Mouse (Mus musculus) heart, embryonic 12.5 days (tissue): ENCODE measurements around the gene Jak3. TPM values are rescaled to one million over a fixed set of nuclear protein-coding genes. Genes with fewer than 3 reads are reported as not detected.

Experiments
- ATAC-seq: fragments of 200-750 bp; cut with Nextera tagmentation; 2 replicates; pipeline ENCODE4 v1.8.0; 2017; ENCODE audit warnings: moderate TSS enrichment, moderate library complexity; ENCODE audit not compliant: insufficient number of reproducible peaks, low FRiP score
- H3K27ac ChIP-seq: fragments of 300-500 bp; sonication (generic); 2 replicates; pipeline ENCODE4 v1.5.1; 2016; ENCODE audit warnings: mild to moderate bottlenecking, moderate library complexity; ENCODE audit not compliant: poor library complexity, severe bottlenecking
- H3K27me3 ChIP-seq: fragments of 300-500 bp; sonication (generic); replicated peaks from 2 replicates; pipeline ENCODE4 v1.6.1; 2016; ENCODE audit warnings: mild to moderate bottlenecking, moderate library complexity
- H3K36me3 ChIP-seq: fragments of 300-500 bp; sonication (generic); 2 replicates; pipeline ENCODE4 v1.6.1; 2016; ENCODE audit warnings: mild to moderate bottlenecking, moderate library complexity
- H3K4me1 ChIP-seq: fragments of 300-500 bp; sonication (generic); replicated peaks from 2 replicates; pipeline ENCODE4 v1.6.1; 2016; ENCODE audit warnings: mild to moderate bottlenecking
- H3K4me2 ChIP-seq: fragments of 300-500 bp; sonication (generic); 2 replicates; pipeline ENCODE4 v1.6.1; 2016; ENCODE audit warnings: mild to moderate bottlenecking, moderate library complexity
- H3K4me3 ChIP-seq: fragments of 300-500 bp; sonication (generic); 2 replicates; pipeline ENCODE4 v1.5.1; 2016; ENCODE audit warnings: mild to moderate bottlenecking
- H3K9ac ChIP-seq: fragments of 300-500 bp; sonication (generic); 2 replicates; pipeline ENCODE4 v1.6.1; 2016; ENCODE audit warnings: mild to moderate bottlenecking, moderate library complexity
- H3K9me3 ChIP-seq: fragments of 300-500 bp; sonication (generic); replicated peaks from 2 replicates; pipeline ENCODE4 v1.6.1; 2016; ENCODE audit warnings: mild to moderate bottlenecking, moderate library complexity
- WGBS: fragments of 180-500 bp; shearing (Covaris S2); methylation state at CpG from one replicate; pipeline ENCODE4 v1.1.7; 2016; 5-methylcytosine and 5-hydroxymethylcytosine counted together
- polyA plus RNA-seq: library from polyadenylated mRNA; unstranded; fragments of >200 nt; fragmentation: Nextera tagmentation; extraction: Ambion mirVana; gene quantifications from 2 replicates; pipeline ENCODE4 v1.2.1, GENCODE M21; 2016

The Jak3 gene
- polyA plus RNA-seq, 1 experiment from 2014 or later, result 10.6 TPM

DNA sequence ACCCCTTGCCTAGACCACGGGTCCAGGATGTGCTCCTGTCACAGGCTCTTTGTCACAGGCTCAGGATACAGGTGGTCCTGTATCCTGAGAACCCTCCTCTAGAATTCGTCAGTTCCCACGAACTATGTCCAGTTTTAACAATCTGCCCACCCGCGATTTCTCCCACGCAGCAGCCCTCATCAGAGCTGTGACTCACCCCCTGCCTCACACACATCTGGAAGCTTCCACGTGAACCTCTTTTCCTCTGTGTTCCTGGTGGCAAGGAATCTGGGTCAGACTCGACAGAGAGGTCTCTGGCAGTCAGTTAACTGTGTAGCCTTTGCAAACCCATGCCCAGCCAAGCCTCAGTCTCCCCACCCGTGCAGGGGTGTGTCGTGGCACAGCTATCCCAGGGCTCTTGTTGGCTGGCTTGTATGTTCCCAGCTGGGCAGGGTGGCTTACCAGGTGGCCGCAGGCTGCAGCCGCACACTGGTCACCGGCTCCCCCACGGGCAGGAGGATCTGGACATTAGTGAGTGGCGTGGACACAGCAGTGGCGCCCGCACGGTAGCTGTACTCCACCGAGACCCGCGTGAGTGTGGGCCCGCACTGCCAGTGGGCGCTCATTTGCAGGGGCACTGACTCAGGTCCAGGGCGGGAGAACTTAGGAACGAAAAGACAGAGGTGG is 33.2 kb downstream of the Jak3 start:
- ATAC-seq, result peak; percentile 1; the same call in 1 of the 2 replicates
- no peak overlapping the region for H3K9ac ChIP-seq
- peaks cover 88% of the 10 kb centered on the region for H3K27me3 ChIP-seq

DNA sequence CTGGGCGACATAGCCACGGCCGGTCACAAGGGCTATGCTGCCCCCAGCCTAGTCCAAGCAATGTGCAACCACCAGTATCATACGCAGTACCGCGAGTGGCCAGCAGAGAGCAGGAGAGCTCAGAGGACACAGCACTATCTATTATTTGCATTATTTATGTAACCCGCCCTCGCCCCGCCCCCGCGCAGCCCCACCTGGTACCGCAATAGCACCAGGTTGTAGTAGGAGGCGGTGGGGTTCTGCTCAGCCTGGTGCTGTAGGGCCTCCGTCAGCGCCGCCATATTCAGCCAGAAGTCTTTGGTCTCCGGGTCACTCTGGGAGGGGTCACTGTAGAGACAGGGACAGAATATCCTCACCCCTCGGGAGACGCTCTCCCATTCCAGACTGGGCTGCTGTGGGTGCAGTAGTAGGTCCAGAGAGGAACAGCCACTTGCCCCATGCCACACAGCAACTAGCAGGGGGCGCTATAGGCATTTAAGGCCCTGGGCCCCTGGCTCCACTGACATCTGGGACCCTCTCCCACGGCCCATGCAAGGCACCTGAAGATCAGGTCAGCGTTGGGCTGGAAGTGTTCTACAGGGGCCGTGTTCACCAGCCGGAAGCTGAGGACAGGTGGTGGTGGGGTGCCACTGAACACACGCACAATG is 33.8 kb downstream of the Jak3 start:
- Histone ChIP-seq H3K4me2 (peak overlapping the region; percentile 51), H3K9me3 (no peaks in the 10 kb centered on the region), H3K4me1 (peaks cover 5% of the 10 kb centered on the region; the same call in 1 of the 2 replicates), H3K4me3 (peak overlapping the region; percentile 4; the same call in 1 of the 2 replicates), H3K27ac (no peak overlapping the region), H3K36me3 (no peaks in the 10 kb centered on the region), H3K27me3 (peaks cover 87% of the 10 kb centered on the region), H3K9ac (no peak overlapping the region)
- 19% methylated on average over 25 of the region's 25 CpGs for WGBS
- ATAC-seq, result peak; percentile 35

More for the DNA sequence above, 33.2 kb downstream of the Jak3 start:
- H3K27ac ChIP-seq, result no peak overlapping the region
- peak overlapping the region; percentile 4; the same call in 1 of the 2 replicates for H3K4me3 ChIP-seq
- no peaks in the 10 kb centered on the region for H3K36me3 ChIP-seq
- peaks cover 5% of the 10 kb centered on the region; the same call in 1 of the 2 replicates for H3K4me1 ChIP-seq
- WGBS, result 35% methylated on average over 25 of the region's 25 CpGs
- H3K9me3 ChIP-seq, result no peaks in the 10 kb centered on the region
- peak overlapping the region; percentile 51 for H3K4me2 ChIP-seq

DNA sequence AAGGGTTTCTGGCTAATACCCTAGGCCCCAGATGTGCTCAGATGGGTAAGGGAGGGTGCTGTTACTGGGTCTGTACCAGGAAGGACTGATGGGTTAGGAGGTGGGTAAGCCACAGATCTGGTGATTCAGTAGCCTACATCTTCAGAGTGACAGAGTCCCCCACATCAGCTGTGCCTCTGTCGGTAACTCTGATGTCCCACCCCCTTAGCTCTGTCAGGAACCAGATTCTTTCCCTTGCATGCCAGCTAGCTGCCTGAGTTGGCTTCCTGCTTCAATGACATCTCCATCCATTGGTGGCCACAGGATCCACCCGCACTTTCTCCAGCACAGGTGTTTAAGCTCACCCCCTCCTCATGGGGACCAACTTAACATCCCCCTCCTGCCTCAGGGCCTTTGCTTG is 35.5 kb downstream of the Jak3 start:
- H3K9ac ChIP-seq, result no peak overlapping the region

DNA sequence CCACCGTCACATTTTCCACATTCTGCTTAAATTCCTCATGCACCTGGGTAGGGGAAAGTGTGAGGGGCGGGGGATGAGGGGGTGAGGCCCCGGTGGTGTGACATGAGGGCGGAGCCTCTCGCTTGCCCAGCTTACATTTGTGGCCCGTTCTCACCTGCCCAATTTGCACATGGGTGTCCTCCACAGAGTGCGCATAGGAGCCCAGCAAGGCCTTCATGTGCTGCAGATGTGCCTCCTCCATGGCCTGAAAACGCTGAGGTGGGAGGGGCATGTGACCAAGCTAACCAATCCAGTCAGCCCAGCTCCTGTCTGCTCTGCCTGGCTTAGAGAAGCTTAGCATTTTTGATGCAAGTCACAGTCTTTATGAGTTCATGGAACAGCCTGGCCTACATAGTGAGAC is 39.4 kb downstream of the Jak3 start:
- H3K27me3 ChIP-seq, result peaks cover 77% of the 10 kb centered on the region
- no peaks in the 10 kb centered on the region for H3K4me1 ChIP-seq
- H3K27ac ChIP-seq, result no peak overlapping the region
- no peaks in the 10 kb centered on the region for H3K9me3 ChIP-seq
- H3K36me3 ChIP-seq, result no peaks in the 10 kb centered on the region
- no peak for ATAC-seq
- no peak overlapping the region for H3K4me2 ChIP-seq
- H3K4me3 ChIP-seq, result no peak overlapping the region
- 36% methylated on average over 8 of the region's 8 CpGs for WGBS
- no peak overlapping the region for H3K9ac ChIP-seq

More for the DNA sequence above, 35.5 kb downstream of the Jak3 start:
- no peak overlapping the region for H3K4me3 ChIP-seq
- WGBS, result 60% methylated on average over 2 of the region's 2 CpGs
- H3K27ac ChIP-seq, result no peak overlapping the region
- H3K27me3 ChIP-seq, result peaks cover 84% of the 10 kb centered on the region
- no peak for ATAC-seq
- H3K36me3 ChIP-seq, result no peaks in the 10 kb centered on the region
- H3K4me1 ChIP-seq, result peaks cover 5% of the 10 kb centered on the region; the same call in 1 of the 2 replicates
- H3K4me2 ChIP-seq, result no peak overlapping the region
- no peaks in the 10 kb centered on the region for H3K9me3 ChIP-seq

DNA sequence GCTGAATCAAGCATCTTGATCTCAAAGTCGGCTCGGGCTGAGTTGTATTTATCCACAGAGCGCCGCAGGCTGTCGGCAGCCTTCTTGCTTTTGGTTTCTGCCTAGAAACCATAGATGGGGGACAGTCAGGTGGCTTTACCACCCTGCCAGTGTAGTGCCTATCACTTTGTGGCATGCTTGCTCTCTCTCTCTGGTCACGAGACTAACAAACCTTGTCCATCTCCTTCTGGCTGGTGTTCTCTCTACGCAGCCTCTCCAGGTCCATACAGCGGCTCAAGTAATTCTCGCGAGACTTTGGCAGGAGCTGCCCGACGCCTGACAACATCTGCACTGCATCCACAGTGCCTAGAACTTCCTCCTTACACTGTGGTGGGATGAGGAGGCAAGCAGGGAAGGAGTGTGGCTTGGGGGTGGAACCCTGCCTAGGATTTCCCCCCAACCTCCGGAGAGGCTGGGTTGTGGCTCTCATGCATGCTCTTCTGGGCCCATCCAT is 40.5 kb downstream of the Jak3 start:
- Histone ChIP-seq H3K4me2 (no peak overlapping the region), H3K36me3 (no peaks in the 10 kb centered on the region), H3K4me3 (no peak overlapping the region), H3K4me1 (no peaks in the 10 kb centered on the region), H3K9me3 (no peaks in the 10 kb centered on the region), H3K27me3 (peaks cover 77% of the 10 kb centered on the region), H3K27ac (no peak overlapping the region), H3K9ac (no peak overlapping the region)
- no peak for ATAC-seq
- WGBS, result 75% methylated on average over 13 of the region's 13 CpGs

DNA sequence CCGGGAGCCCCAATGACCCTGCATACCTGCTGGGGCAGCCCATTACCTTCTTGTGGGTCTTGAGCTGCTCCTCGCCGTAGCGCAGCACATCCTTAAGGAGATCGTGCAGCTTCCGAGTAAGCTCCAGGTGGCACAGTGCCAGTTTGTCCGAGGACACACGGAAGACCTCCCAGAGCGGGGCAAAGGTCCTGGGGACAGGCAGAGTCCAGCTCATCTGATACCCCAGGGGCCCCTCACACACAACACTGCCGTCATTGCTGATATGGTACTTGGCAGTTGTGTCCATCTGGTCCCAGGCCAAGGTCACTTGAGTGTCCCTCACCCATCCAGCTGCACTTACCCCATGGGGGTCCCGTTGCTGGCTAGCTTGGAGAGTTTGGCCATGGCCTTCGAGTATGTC is 41.0 kb downstream of the Jak3 start:
- Histone ChIP-seq H3K9me3 (no peaks in the 10 kb centered on the region), H3K4me2 (no peak overlapping the region), H3K4me3 (no peak overlapping the region), H3K27ac (no peak overlapping the region), H3K27me3 (peaks cover 77% of the 10 kb centered on the region), H3K36me3 (no peaks in the 10 kb centered on the region), H3K4me1 (no peaks in the 10 kb centered on the region), H3K9ac (no peak overlapping the region)
- ATAC-seq, result no peak
- 73% methylated on average over 12 of the region's 12 CpGs for WGBS

DNA sequence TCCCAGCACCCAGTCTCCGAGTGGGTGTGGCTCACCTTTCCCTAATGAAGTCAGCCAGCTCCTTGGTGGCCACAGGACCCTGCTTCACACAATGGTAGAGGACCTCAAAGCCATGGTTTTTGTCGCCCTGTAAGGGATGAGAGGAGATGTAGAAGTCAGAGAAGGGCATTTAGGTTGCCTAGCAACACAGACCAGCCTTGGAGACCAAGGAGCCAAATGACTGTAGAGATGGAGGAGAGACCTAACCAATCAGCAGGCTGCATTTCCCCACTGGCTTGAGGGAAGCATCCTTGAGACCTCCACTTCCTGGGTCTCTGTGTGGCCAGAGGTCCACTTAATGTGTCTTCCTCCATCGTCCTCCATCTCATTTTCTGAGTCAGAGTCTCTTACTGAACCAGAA is 42.2 kb downstream of the Jak3 start:
- Histone ChIP-seq H3K4me3 (no peak overlapping the region), H3K27me3 (peaks cover 79% of the 10 kb centered on the region)
- WGBS, result 31% methylated on average over 3 of the region's 3 CpGs

DNA sequence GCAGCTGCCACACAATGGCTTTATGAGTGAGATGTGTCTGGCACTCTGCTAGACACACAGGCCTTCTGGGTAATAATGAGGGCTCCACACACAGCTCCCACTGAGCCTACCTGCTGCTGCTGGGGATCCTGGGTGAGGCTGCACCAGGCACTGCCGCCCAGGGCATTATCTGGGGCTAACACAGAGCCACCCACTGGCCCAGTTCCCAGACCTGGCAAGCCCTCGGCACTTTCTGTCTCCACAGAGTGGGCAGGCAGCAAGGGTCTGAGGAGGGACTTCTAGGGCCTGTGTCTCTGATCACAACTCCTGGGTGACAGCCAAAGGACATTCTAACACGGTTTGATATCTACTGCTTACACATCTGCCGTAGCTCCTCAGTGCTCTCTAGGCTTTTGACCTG is 43.1 kb downstream of the Jak3 start:
- no peak overlapping the region for H3K4me3 ChIP-seq
- H3K27ac ChIP-seq, result no peak overlapping the region
- no peak overlapping the region for H3K4me2 ChIP-seq
- no peaks in the 10 kb centered on the region for H3K36me3 ChIP-seq
- 49% methylated on average over 4 of the region's 4 CpGs for WGBS
- H3K9ac ChIP-seq, result no peak overlapping the region
- H3K4me1 ChIP-seq, result no peaks in the 10 kb centered on the region
- ATAC-seq, result no peak
- H3K9me3 ChIP-seq, result no peaks in the 10 kb centered on the region
- peaks cover 82% of the 10 kb centered on the region for H3K27me3 ChIP-seq

More for the DNA sequence above, 42.2 kb downstream of the Jak3 start:
- Histone ChIP-seq H3K4me2 (no peak overlapping the region), H3K27ac (no peak overlapping the region), H3K36me3 (no peaks in the 10 kb centered on the region), H3K9ac (no peak overlapping the region), H3K9me3 (no peaks in the 10 kb centered on the region), H3K4me1 (no peaks in the 10 kb centered on the region)
- ATAC-seq, result no peak

DNA sequence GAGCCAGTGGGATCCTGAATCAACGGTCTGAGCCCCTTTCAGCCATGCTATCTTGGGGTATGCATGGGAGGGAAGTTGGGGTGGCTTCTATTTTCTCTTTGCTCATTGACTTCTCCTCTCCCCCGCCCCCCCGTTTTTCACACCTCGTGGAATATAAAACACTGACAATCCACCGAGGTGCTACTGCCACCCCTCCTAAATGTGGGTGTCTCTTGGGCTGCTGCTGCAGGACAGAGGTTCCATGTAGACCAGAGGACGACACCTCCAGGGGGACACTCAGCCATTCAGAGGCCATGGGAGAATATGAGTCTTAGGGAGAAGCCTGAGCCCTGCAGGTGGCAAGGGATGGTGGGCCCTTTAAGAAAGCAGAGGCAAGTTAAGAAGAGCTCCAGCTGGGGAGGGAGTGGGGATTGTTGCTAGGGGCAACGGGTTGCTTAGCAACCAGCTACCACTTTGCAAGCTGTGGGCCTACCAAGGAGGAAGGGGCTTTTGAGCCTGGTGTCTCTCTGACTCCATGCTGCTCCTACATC is 43.9 kb downstream of the Jak3 start:
- 40% methylated on average over 7 of the region's 7 CpGs for WGBS
- H3K4me2 ChIP-seq, result no peak overlapping the region
- H3K9me3 ChIP-seq, result no peaks in the 10 kb centered on the region
- no peak for ATAC-seq
- H3K9ac ChIP-seq, result no peak overlapping the region
- H3K4me3 ChIP-seq, result no peak overlapping the region
- H3K27ac ChIP-seq, result no peak overlapping the region
- H3K4me1 ChIP-seq, result peaks cover 1% of the 10 kb centered on the region
- H3K27me3 ChIP-seq, result peaks cover 83% of the 10 kb centered on the region
- H3K36me3 ChIP-seq, result no peaks in the 10 kb centered on the region

DNA sequence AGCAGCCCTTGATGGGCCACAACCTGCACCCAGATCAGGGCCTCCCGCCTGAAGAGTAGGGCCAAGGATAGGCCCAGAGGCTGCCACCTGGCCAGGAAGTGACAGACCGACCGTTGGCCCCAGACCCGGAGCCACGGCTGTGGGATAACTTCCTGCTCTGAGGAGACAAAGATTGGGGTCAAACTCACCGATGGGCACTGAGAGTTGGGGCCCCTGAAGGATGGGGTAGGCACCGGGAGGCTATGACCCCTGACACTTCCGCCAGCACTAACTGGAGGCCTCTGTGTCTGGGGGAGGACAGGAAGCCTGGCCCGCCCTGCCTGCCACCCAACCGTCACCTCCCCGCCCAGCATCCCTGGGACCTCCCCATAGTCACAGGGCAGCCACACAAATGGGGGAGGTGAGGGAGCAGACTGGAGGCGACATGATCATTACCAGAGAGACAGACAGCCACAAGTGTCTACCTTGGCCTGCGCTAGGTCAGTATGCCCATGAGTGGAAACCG is 47.0 kb downstream of the Jak3 start:
- ATAC-seq, result no peak
- Histone ChIP-seq H3K4me1 (peaks cover 10% of the 10 kb centered on the region), H3K27ac (no peak overlapping the region), H3K4me2 (no peak overlapping the region), H3K4me3 (no peak overlapping the region), H3K27me3 (peaks cover 98% of the 10 kb centered on the region), H3K9me3 (no peaks in the 10 kb centered on the region), H3K36me3 (no peaks in the 10 kb centered on the region), H3K9ac (no peak overlapping the region)
- WGBS, result 52% methylated on average over 14 of the region's 14 CpGs

DNA sequence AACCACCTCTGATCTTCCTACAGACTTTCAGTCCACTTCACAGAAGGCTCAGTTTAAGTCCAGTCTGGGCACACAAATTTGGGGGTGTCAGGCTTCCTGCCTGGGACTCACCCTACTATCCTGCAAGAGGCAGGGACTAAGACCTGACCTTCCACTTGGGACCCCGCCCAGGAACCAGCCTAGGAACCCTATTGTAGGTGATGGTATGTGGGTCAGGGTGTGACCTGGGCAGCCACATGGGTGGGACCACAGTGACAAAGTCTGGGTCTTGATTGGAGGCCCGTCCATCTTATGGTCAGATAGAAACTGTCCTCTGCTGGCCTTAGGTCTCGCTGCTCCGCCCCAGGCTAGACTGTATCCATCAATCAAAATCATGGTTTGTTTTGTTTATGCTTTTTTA is 48.3 kb downstream of the Jak3 start:
- Histone ChIP-seq H3K9me3 (no peaks in the 10 kb centered on the region), H3K36me3 (no peaks in the 10 kb centered on the region), H3K9ac (no peak overlapping the region), H3K27me3 (peaks cover 95% of the 10 kb centered on the region), H3K4me2 (no peak overlapping the region), H3K4me3 (no peak overlapping the region), H3K27ac (no peak overlapping the region), H3K4me1 (peaks cover 23% of the 10 kb centered on the region)
- WGBS, result 63% methylated on average over 4 of the region's 4 CpGs
- no peak for ATAC-seq
